Comparison of ENCODE assay signal across 32 mouse cellular contexts in the genomic region with DNA sequence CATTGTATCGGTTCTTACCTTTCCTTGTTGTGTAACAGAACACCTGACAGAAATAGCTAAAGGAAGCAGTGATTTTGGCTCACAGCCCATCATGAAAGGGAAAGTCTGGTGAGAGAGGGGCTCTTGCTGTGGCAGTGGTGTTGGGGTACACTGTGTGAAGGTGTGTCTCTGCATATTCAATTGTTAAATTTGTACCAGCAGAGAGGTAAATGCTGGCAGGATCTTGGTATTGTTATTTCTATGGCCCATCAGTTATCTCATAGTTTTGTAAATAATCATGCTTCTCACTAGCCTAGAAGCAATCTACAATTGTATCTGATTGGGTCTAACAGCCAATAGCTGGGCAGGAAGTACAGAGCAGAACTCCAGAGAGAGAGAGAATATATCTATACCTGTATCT.
"Had no signal": no experiment of that assay in that cellular context is flagged by ENCODE, and none has a peak within 500 bp of the region (broad histone marks: within the 10 kb centered on the region; RNA-seq: fewer than 3 reads in every experiment).

No protein-coding gene starts in this region.

- H3K27ac ChIP-seq: limb, embryonic 10.5 days; limb, embryonic 12.5 days; limb, embryonic 13.5 days; limb, embryonic 15.5 days; liver, embryonic 12.5 days; liver, embryonic 13.5 days; liver, embryonic 14.5 days; liver, embryonic 15.5 days; lung, embryonic 15.5 days; macrophage; midbrain, embryonic 10.5 days; midbrain, embryonic 12.5 days; midbrain, embryonic 13.5 days; midbrain, embryonic 15.5 days; neural tube, embryonic 12.5 days had no signal

- H3K4me1 ChIP-seq: limb, embryonic 10.5 days; limb, embryonic 12.5 days; limb, embryonic 13.5 days; limb, embryonic 15.5 days; liver, embryonic 12.5 days; liver, embryonic 13.5 days; liver, embryonic 15.5 days; lung, embryonic 15.5 days; midbrain, embryonic 10.5 days; midbrain, embryonic 12.5 days; midbrain, embryonic 13.5 days; midbrain, embryonic 15.5 days; neural tube, embryonic 12.5 days had no signal

- H3K4me2 ChIP-seq: limb, embryonic 12.5 days; limb, embryonic 13.5 days; limb, embryonic 15.5 days; liver, embryonic 11.5 days; liver, embryonic 12.5 days; liver, embryonic 13.5 days; liver, embryonic 15.5 days; lung, embryonic 14.5 days; lung, embryonic 15.5 days; midbrain, embryonic 11.5 days; midbrain, embryonic 12.5 days; midbrain, embryonic 13.5 days; midbrain, embryonic 15.5 days; neural tube, embryonic 12.5 days had no signal

- H3K4me3 ChIP-seq: limb, embryonic 10.5 days; limb, embryonic 12.5 days; limb, embryonic 13.5 days; limb, embryonic 15.5 days; liver, embryonic 12.5 days; liver, embryonic 13.5 days; liver, embryonic 15.5 days; lung, embryonic 15.5 days; megakaryocyte, embryonic 14.5 days; midbrain, embryonic 10.5 days; midbrain, embryonic 12.5 days; midbrain, embryonic 13.5 days; midbrain, embryonic 15.5 days; myocyte; neural tube, embryonic 12.5 days had no signal

- H3K9me3 ChIP-seq: limb, embryonic 10.5 days; limb, embryonic 12.5 days; limb, embryonic 13.5 days; limb, embryonic 15.5 days; liver, embryonic 12.5 days; liver, embryonic 13.5 days; liver, embryonic 15.5 days; lung, embryonic 15.5 days; megakaryocyte, embryonic 14.5 days; midbrain, embryonic 10.5 days; midbrain, embryonic 13.5 days; midbrain, embryonic 15.5 days; neural tube, embryonic 12.5 days had no signal

- H3K27me3 ChIP-seq: limb, embryonic 12.5 days; limb, embryonic 13.5 days; limb, embryonic 15.5 days; liver, embryonic 12.5 days; liver, embryonic 13.5 days; liver, embryonic 15.5 days; lung, embryonic 15.5 days; megakaryocyte, embryonic 14.5 days; midbrain, embryonic 12.5 days; midbrain, embryonic 13.5 days; midbrain, embryonic 15.5 days; neural tube, embryonic 12.5 days had no signal

- H3K9ac ChIP-seq: limb, embryonic 12.5 days; limb, embryonic 13.5 days; limb, embryonic 15.5 days; liver, embryonic 12.5 days; liver, embryonic 13.5 days; liver, embryonic 14.5 days; liver, embryonic 15.5 days; liver, postnatal 0 days; lung, embryonic 14.5 days; lung, embryonic 15.5 days; midbrain, embryonic 12.5 days; midbrain, embryonic 13.5 days; midbrain, embryonic 15.5 days; neural tube, embryonic 12.5 days had no signal

- ATAC-seq: liver, embryonic 12.5 days; liver, postnatal 0 days; lung, postnatal 0 days; midbrain, embryonic 13.5 days; midbrain, embryonic 15.5 days; midbrain, embryonic 16.5 days had no signal

- H3K36me3 ChIP-seq: limb, embryonic 10.5 days; limb, embryonic 12.5 days; limb, embryonic 13.5 days; limb, embryonic 15.5 days; liver, embryonic 12.5 days; liver, embryonic 13.5 days; liver, embryonic 15.5 days; lung, embryonic 15.5 days; midbrain, embryonic 10.5 days; midbrain, embryonic 12.5 days; midbrain, embryonic 13.5 days; midbrain, embryonic 15.5 days; neural tube, embryonic 12.5 days had no signal

- DNase-seq: left cerebral cortex, postnatal 4 days; liver; liver, embryonic 13.5 days; liver, postnatal 0 days; lung, adult 18-20 months; lung, adult 2 months; lung, embryonic 14.5 days; lung, postnatal 10 days; lung, postnatal 14 days; lung, postnatal 36 days; lung, postnatal 4 days; midbrain, embryonic 14.5 days had no signal
